Mouse (Mus musculus) C2C12 (cell line): ENCODE results near the gene Slc4a1.

Experiments used
- CEBPB ChIP-seq: IDR thresholded peaks from one replicate; pipeline ENCODE4 v1.6.1; 2011; ENCODE audit warnings: low read depth, mild to moderate bottlenecking, control low read depth, moderate library complexity
- CTCF ChIP-seq: IDR thresholded peaks from one replicate; pipeline ENCODE4 v1.5.1; 2011; ENCODE audit not compliant: control insufficient read depth, insufficient read depth, insufficient read length
- MYOG ChIP-seq: IDR thresholded peaks from one replicate; pipeline ENCODE4 v1.6.1; 2011; ENCODE audit not compliant: control insufficient read depth, insufficient read length; ENCODE audit errors: extremely low read depth

DNA sequence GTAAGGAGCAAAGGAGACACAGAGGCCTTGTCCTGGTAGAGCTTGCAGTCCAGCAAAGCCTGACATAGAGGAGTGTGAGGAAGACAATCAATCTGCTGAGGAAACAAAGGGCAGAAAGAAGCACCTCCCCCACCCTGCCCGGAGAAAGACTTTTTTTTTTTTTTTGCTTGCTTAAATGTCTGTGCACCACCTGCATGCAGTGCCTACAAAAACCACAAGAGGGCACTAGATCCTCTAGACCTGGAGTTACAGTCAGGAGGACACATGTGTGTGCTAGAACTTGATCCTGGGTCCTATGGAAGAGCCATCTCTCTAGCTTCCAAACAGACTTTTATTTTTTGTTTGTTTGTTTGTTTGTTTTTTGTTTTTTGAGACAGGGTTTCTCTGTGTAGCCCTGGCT, 66.2 kb downstream of the Slc4a1 start:
- no peak for TF ChIP-seq MYOG
- no peak for TF ChIP-seq CTCF
- TF ChIP-seq CEBPB, result no peak
